Mouse (Mus musculus): ENCODE measurements around the gene Wdfy3.

DNA sequence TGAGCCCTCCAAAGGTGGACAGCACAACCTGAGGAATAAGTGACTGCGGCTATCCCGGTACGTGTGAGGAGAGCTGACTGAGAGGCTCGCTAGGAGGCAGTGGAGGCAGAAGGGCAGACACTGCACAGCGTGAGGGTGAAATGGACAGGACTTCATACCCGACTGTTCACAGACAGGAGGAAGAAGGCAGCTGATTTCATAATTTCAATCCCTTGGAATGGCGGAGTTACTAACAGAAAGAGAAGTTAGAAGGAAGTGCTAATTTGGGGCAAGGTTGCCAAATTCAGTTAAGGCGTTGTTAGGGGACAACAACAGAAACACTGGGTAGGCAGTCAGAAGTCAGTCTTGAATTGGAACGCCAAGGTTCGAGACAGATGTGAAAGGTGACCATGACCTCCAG lies 160.3 kb downstream of the Wdfy3 start:
- no peak for TF ChIP-seq CTCF (IDR thresholded peaks at IDR 0.05; ENCODE audit: borderline replicate concordance, extremely low read depth, insufficient read depth, insufficient read length)
- no peak for TF ChIP-seq POLR2A (IDR thresholded peaks at IDR 0.05; ENCODE audit: borderline replicate concordance, extremely low read depth, insufficient read depth, insufficient read length, poor library complexity, severe bottlenecking)

All from brain, embryonic 14.5 days (tissue).